Mouse (Mus musculus): ENCODE measurements around the gene Ank2. TPM values are rescaled to one million over a fixed set of nuclear protein-coding genes. Genes with fewer than 3 reads are reported as not detected.
A peak's percentile ranks its signal among the peaks of the same experiment; 100 is the strongest.

Gene Ank2
- polyA plus RNA-seq, 1 experiment from 2014 or later, result 19.6 TPM

DNA sequence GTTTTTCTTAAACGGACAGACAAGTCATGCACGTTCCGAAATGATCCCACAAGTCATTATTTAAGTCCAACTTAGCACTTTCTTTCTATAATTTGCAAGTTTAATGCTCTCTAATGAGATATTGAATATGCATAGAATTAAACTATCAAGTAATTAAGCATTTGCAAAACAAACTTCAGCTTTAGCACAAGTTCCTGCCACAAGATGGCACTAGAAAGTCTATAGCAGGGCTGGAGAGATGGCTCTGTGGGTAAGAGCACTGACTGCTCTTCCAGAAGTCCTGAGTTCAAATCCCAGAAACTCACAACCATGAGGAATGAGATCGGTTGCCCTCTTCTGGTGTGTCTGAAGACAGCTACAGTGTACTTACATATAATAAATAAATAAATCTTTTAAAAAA lies 45.4 kb downstream of the Ank2 start:
- Histone ChIP-seq H3K36me3 (ENCODE audit: insufficient read depth) (no peaks in the 10 kb centered on the region), H3K27ac (ENCODE audit: low read depth) (no peak overlapping the region), H3K9me3 (ENCODE audit: low read depth, low read length) (no peaks in the 10 kb centered on the region), H3K9ac (no peak overlapping the region), H3K4me3 (ENCODE audit: low read depth, low read length) (no peak overlapping the region), H3K27me3 (ENCODE audit: insufficient read depth, low read length) (no peaks in the 10 kb centered on the region), H3K4me2 (no peak overlapping the region), H3K4me1 (ENCODE audit: insufficient read depth) (0 out of 2 replicates have a peak, but pooled peaks cover 4% of the 10 kb centered on the region)
- peak; percentile 38; the same call in 1 of the 2 replicates for TF ChIP-seq CTCF (IDR thresholded peaks at IDR 0.05; ENCODE audit: low read depth)
- ATAC-seq (ENCODE audit: insufficient read depth) (no peak), DNase-seq (peak; percentile 60)
- WGBS, result 73% methylated on average over 4 of the region's 4 CpGs

DNA sequence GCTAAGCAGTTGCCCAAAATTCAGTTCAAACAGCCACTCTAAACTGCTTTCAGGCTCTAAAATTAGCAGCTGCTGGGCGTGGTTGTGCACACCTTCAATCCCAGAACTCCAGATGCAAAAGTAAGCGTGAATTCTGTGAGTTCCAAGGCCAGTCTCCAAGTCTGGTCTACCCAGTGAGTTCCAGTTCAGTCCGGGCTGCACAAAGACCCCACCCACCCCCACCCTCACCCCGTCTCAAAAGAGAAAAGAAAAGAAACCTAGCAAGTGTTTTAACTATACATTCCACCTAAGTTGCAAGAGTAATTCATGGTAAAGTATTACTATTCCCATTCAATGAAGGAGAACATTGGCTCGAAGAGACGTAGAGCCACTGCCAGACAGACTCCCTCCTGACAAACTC lies 45.9 kb downstream of the Ank2 start:
- Histone ChIP-seq H3K9me3 (ENCODE audit: low read depth, low read length) (no peaks in the 10 kb centered on the region), H3K9ac (no peak overlapping the region), H3K4me2 (no peak overlapping the region), H3K27ac (ENCODE audit: low read depth) (no peak overlapping the region), H3K27me3 (ENCODE audit: insufficient read depth, low read length) (no peaks in the 10 kb centered on the region), H3K4me1 (ENCODE audit: insufficient read depth) (no peaks in the 10 kb centered on the region), H3K4me3 (ENCODE audit: low read depth, low read length) (no peak overlapping the region), H3K36me3 (ENCODE audit: insufficient read depth) (no peaks in the 10 kb centered on the region)
- DNase-seq, result no peak
- no peak for TF ChIP-seq CTCF (IDR thresholded peaks at IDR 0.05; ENCODE audit: low read depth)
- ATAC-seq (ENCODE audit: insufficient read depth), result no peak
- WGBS, result 76% methylated on average over 6 of the region's 6 CpGs

DNA sequence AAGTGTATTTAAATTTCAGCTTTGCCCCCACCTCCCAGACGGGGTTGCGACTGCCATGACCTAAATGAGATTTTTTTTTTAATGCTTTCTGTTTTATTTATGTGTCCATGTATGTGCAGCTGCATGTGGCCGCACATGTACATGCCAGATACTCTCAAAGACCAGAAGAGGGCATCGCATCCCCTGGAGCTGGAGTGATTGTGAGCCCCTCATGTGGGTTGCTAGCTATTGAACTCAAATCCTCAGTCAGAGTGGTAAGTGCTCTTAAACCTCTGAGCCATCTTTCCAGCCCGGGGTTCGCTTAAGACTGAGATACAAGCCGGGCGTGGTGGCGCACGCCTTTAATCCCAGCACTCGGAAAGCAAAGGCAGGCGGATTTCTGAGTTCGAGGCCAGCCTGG lies 46.9 kb downstream of the Ank2 start:
- H3K4me1 ChIP-seq (ENCODE audit: insufficient read depth), result no peaks in the 10 kb centered on the region
- H3K27me3 ChIP-seq (ENCODE audit: insufficient read depth, low read length), result no peaks in the 10 kb centered on the region
- ATAC-seq (ENCODE audit: insufficient read depth) (peak; percentile 65; the same call in 1 of the 2 replicates), DNase-seq (peak; percentile 55)
- WGBS, result 59% methylated on average over 13 of the region's 13 CpGs
- no peaks in the 10 kb centered on the region for H3K9me3 ChIP-seq (ENCODE audit: low read depth, low read length)
- TF ChIP-seq CTCF (IDR thresholded peaks at IDR 0.05; ENCODE audit: low read depth), result peak; percentile 39
- H3K27ac ChIP-seq (ENCODE audit: low read depth), result no peak overlapping the region
- no peak overlapping the region for H3K9ac ChIP-seq
- no peaks in the 10 kb centered on the region for H3K36me3 ChIP-seq (ENCODE audit: insufficient read depth)
- no peak overlapping the region for H3K4me3 ChIP-seq (ENCODE audit: low read depth, low read length)
- H3K4me2 ChIP-seq, result no peak overlapping the region

DNA sequence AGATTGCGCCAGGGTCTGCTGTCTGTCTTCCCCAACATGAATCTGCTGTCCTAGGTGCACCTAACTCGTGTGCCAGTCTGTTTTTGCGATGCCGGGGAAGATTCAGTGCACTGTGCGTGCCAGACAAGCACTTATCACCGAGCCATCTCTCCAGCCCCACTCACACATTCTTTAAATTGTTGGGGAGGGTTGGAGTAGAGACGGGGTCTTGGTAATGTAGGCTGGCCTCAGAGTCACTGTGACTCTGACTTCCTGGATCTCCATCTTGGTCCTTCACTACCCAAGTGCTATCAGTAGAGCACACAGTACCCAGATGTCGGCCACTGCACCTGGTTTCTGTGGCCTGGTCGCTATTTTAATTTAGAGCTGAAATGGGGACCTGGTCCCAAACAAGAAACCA lies 47.4 kb downstream of the Ank2 start:
- DNase-seq (no peak), ATAC-seq (ENCODE audit: insufficient read depth) (no peak; the same call in 1 of the 2 replicates)
- Histone ChIP-seq H3K27ac (ENCODE audit: low read depth) (no peak overlapping the region), H3K9ac (no peak overlapping the region), H3K4me3 (ENCODE audit: low read depth, low read length) (no peak overlapping the region), H3K36me3 (ENCODE audit: insufficient read depth) (no peaks in the 10 kb centered on the region), H3K4me1 (ENCODE audit: insufficient read depth) (no peaks in the 10 kb centered on the region), H3K4me2 (no peak overlapping the region), H3K9me3 (ENCODE audit: low read depth, low read length) (no peaks in the 10 kb centered on the region), H3K27me3 (ENCODE audit: insufficient read depth, low read length) (no peaks in the 10 kb centered on the region)
- 42% methylated on average over 9 of the region's 9 CpGs for WGBS
- TF ChIP-seq CTCF (IDR thresholded peaks at IDR 0.05; ENCODE audit: low read depth), result no peak

DNA sequence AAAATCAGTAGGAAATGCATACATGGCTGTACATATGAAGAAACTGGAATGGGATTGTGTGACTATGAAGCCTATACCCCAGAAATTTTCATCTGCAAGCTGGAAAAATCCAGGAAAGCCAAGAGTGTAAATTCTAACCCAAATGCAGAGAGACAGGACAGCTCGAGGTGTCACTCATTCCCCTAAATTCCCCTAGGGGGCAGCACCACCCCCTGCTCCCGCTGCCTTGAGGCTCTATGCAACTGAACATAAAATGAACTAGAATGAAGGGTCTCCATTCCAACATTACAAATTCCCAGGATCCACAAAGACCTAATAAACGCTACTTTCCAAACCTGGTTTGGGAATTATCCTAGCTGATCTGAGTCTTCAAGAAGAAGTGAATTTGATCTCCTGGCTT lies 48.1 kb downstream of the Ank2 start:
- Histone ChIP-seq H3K9ac (no peak overlapping the region), H3K4me3 (ENCODE audit: low read depth, low read length) (no peak overlapping the region), H3K4me2 (no peak overlapping the region), H3K27me3 (ENCODE audit: insufficient read depth, low read length) (no peaks in the 10 kb centered on the region), H3K4me1 (ENCODE audit: insufficient read depth) (no peaks in the 10 kb centered on the region), H3K9me3 (ENCODE audit: low read depth, low read length) (no peaks in the 10 kb centered on the region), H3K36me3 (ENCODE audit: insufficient read depth) (no peaks in the 10 kb centered on the region), H3K27ac (ENCODE audit: low read depth) (no peak overlapping the region)
- whole genome bisulfite sequencing, result 9% methylated on average over 3 of the region's 3 CpGs
- peak; percentile 80 for DNase-seq
- TF ChIP-seq CTCF (IDR thresholded peaks at IDR 0.05; ENCODE audit: low read depth), result peak; percentile 84
- peak; percentile 58; the same call in 1 of the 2 replicates for ATAC-seq (ENCODE audit: insufficient read depth)

DNA sequence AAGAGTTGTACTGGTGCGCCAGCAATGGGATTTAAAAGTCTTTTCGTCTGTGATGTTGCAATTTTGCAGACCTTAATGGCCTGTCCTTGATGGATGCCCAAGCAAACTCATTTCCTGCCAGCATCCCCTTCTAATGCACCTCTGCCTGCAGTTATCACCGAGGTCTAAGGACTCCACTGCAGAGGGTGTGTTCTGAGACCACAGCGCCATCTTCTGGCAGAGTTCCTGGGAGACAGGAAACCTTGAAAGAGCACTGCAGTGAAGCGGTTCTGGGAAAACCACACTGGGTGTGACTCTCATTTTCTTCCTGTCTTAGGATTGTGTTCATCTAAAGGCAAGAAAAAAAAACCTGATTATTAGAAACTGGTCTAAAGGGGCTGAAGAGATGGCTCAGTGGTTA lies 53.0 kb downstream of the Ank2 start:
- no peak overlapping the region for H3K27ac ChIP-seq (ENCODE audit: low read depth)
- H3K36me3 ChIP-seq (ENCODE audit: insufficient read depth), result no peaks in the 10 kb centered on the region
- H3K9me3 ChIP-seq (ENCODE audit: low read depth, low read length), result no peaks in the 10 kb centered on the region
- no peak overlapping the region for H3K4me3 ChIP-seq (ENCODE audit: low read depth, low read length)
- peak; percentile 71 for TF ChIP-seq CTCF (IDR thresholded peaks at IDR 0.05; ENCODE audit: low read depth)
- no peaks in the 10 kb centered on the region for H3K4me1 ChIP-seq (ENCODE audit: insufficient read depth)
- no peaks in the 10 kb centered on the region for H3K27me3 ChIP-seq (ENCODE audit: insufficient read depth, low read length)
- WGBS, result 33% methylated on average over 5 of the region's 5 CpGs
- H3K9ac ChIP-seq, result no peak overlapping the region
- DNase-seq, result peak; percentile 87
- H3K4me2 ChIP-seq, result no peak overlapping the region
- peak; percentile 78; the same call in 1 of the 2 replicates for ATAC-seq (ENCODE audit: insufficient read depth)

DNA sequence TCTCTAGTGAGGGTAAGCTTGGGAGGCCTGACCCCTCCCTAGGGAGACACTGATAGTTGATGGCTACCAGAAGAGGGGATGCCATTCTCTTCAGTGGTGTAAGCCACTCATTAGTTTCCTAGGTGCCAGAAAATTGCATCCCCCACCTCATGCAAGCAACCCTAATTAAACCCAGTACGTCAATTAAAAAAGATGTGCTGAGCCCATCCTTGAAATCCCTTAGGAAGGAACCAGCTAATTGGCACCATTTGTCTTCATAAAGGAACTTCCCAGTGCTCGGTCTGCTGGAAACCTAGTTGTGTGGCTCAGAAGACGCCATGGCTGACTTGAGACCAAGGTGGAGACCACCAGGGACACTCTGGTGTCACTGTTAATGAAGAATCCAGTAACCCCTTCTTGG lies 65.9 kb downstream of the Ank2 start:
- no peak for TF ChIP-seq CTCF (IDR thresholded peaks at IDR 0.05; ENCODE audit: low read depth)
- no peak for DNase-seq
- WGBS, result 60% methylated on average over 3 of the region's 3 CpGs

DNA sequence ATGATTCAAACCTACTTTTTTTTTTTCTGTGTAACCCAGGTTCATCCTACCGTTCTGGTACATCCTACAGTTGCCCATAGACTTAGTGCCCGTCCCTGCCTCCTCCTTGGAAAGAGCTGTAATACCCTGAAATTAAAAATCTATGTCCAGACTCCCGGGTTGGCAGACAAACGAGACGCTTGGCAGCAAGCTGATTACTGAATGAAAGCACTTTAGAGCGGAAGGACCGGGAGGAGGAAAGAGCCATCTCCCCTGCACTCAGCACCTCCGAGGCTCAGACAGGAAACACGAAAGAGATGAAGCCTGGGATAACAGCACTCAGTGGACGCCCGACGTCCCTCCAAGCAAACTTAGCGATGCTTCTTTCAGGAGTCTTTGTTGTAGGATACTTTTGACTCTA lies 69.3 kb downstream of the Ank2 start:
- no peaks in the 10 kb centered on the region for H3K4me1 ChIP-seq (ENCODE audit: insufficient read depth)
- no peaks in the 10 kb centered on the region for H3K9me3 ChIP-seq (ENCODE audit: low read depth, low read length)
- no peak overlapping the region for H3K27ac ChIP-seq (ENCODE audit: low read depth)
- no peaks in the 10 kb centered on the region for H3K27me3 ChIP-seq (ENCODE audit: insufficient read depth, low read length)
- ATAC-seq (ENCODE audit: insufficient read depth) (no peak), DNase-seq (no peak)
- H3K4me2 ChIP-seq, result no peak overlapping the region
- no peak overlapping the region for H3K4me3 ChIP-seq (ENCODE audit: low read depth, low read length)
- no peaks in the 10 kb centered on the region for H3K36me3 ChIP-seq (ENCODE audit: insufficient read depth)
- no peak for TF ChIP-seq CTCF (IDR thresholded peaks at IDR 0.05; ENCODE audit: low read depth)
- no peak overlapping the region for H3K9ac ChIP-seq
- WGBS, result 68% methylated on average over 13 of the region's 13 CpGs

More for the DNA sequence above, 65.9 kb downstream of the Ank2 start:
- ATAC-seq (ENCODE audit: insufficient read depth), result no peak
- Histone ChIP-seq H3K27me3 (ENCODE audit: insufficient read depth, low read length) (no peaks in the 10 kb centered on the region), H3K27ac (ENCODE audit: low read depth) (no peak overlapping the region), H3K4me2 (no peak overlapping the region), H3K36me3 (ENCODE audit: insufficient read depth) (no peaks in the 10 kb centered on the region), H3K4me3 (ENCODE audit: low read depth, low read length) (no peak overlapping the region), H3K9ac (no peak overlapping the region), H3K9me3 (ENCODE audit: low read depth, low read length) (no peaks in the 10 kb centered on the region), H3K4me1 (ENCODE audit: insufficient read depth) (no peaks in the 10 kb centered on the region)
